Mouse (Mus musculus): ENCODE data around the gene Dctpp1.

DNA sequence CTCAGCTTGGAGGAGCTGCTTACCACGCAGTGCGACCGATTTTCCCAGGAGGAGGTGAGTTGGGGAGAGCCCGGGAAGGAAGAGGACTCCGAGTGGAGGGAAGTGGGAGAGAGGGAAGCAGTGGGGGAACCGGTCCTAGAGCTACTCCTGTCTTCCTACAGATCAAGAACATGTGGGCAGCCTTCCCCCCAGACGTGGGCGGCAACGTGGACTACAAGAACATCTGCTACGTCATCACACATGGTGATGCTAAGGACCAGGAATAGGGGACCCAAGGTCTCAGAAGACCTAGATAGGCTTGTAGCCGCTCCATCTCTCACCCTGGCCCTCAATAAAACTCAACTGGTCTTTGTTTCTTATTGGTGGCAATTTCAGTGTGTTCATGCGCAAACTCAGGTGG, 46.6 kb downstream of the Dctpp1 start:
- TF ChIP-seq TBP (IDR thresholded peaks at IDR 0.05; ENCODE audit: low read depth, low read length) (no peak), TCF12 (IDR thresholded peaks at IDR 0.05; ENCODE audit: low read depth, low read length) (no peak), CTCF (IDR thresholded peaks at IDR 0.05 in 2 of 3, conservative IDR thresholded peaks at IDR 0.05 in 1 of 3; ENCODE audit: control insufficient read depth in 1 of 3, insufficient read depth in 1 of 3, low read depth in 2 of 3, low read length in 3 of 3, poor library complexity in 1 of 3, severe bottlenecking in 1 of 3) (no peak), SMC3 (IDR thresholded peaks at IDR 0.05; ENCODE audit: low read depth, low read length) (no peak), POLR2AphosphoS2 (IDR thresholded peaks at IDR 0.05; ENCODE audit: low read length) (no peak), EP300 (IDR thresholded peaks at IDR 0.05; ENCODE audit: low read depth in 1 of 2, low read length in 2 of 2) (no peak), POLR2A (IDR thresholded peaks at IDR 0.05; ENCODE audit: control insufficient read depth in 1 of 2, insufficient read depth in 1 of 2, low read depth in 1 of 2, low read length in 2 of 2, poor library complexity in 1 of 2) (no peak), USF1 (IDR thresholded peaks at IDR 0.05; ENCODE audit: low read depth, low read length) (no peak), MXI1 (IDR thresholded peaks at IDR 0.05; ENCODE audit: low read depth, low read length) (no peak), RAD21 (IDR thresholded peaks at IDR 0.05; ENCODE audit: low read depth, low read length) (no peak), GATA1 (IDR thresholded peaks at IDR 0.05; ENCODE audit: low read depth, low read length) (no peak), MYB (IDR thresholded peaks at IDR 0.05; ENCODE audit: low read depth, low read length) (no peak)

Data from MEL (cell line).